In genomic region chr10:99229031-99229684, GRCm38 (mm10) we compare ENCODE assay signal across 8 mouse cellular contexts. TPM values are rescaled to one million over a fixed set of nuclear protein-coding genes. Genes with fewer than 3 reads are reported as not detected.
A peak's percentile ranks its signal among the peaks of the same experiment; 100 is the strongest.
DNase-seq lines count a peak whose midpoint lies in the region; ATAC-seq and TF ChIP-seq lines count a peak whose summit lies in the region.

No protein-coding gene starts in this region.

- DNase-seq in heart, adult 2 months, result peak; percentile 40 to 53
- DNase-seq in kidney, adult 8-10 months, result peak; percentile 38 to 43
- DNase-seq in lung, postnatal 10 days, result peak; percentile 59
- DNase-seq in right cerebral cortex, postnatal 36 days (ENCODE audit: low spot score in 2 of 2), result no peak
- DNase-seq in frontal cortex, postnatal 14 days (ENCODE audit: low spot score in 2 of 2), result no peak
- no peak for DNase-seq in frontal cortex, postnatal 25 days (ENCODE audit: low spot score in 2 of 2)

- no peak overlapping the region for H3K27ac ChIP-seq in forebrain, embryonic 12.5 days
- H3K27ac ChIP-seq in forebrain, embryonic 16.5 days (ENCODE audit: low read length), result no peak overlapping the region
- H3K27ac ChIP-seq in heart, adult 2 months, result peak overlapping the region; percentile 64

- no peak overlapping the region for H3K4me3 ChIP-seq in forebrain, embryonic 12.5 days (replicated peaks)
- H3K4me3 ChIP-seq in forebrain, embryonic 16.5 days (replicated peaks; ENCODE audit: low read length), result no peak overlapping the region
- H3K4me3 ChIP-seq in heart, adult 2 months, result no peak overlapping the region

- TF ChIP-seq POLR2A in heart, adult 2 months (IDR thresholded peaks at IDR 0.05; ENCODE audit: insufficient read depth, low read depth, low read length), result no peak

- peak overlapping the region; percentile 34 for H3K4me2 ChIP-seq in forebrain, embryonic 12.5 days
- no peak overlapping the region for H3K4me2 ChIP-seq in forebrain, embryonic 16.5 days (ENCODE audit: low read length)

- TF ChIP-seq EP300 in heart, adult 2 months (IDR thresholded peaks at IDR 0.05; ENCODE audit: insufficient read depth, low read depth, low read length), result 0 out of 2 replicates have a peak, but pooled peaks have one; percentile 3

- intact Hi-C loops in heart, adult 2 months (cut with DNase I), result loop anchor here (1.0 kb wide), 1 partner anchor 32 kb away; no protein-coding TSS in a partner anchor

- WGBS in forebrain, embryonic 12.5 days, result 19% methylated on average over 16 of the region's 16 CpGs
- 28% methylated on average over 16 of the region's 16 CpGs for WGBS in forebrain, embryonic 16.5 days
- 26% methylated on average over 16 of the region's 16 CpGs for WGBS in heart, adult 2 months

- H3K4me1 ChIP-seq in forebrain, embryonic 12.5 days, result peaks cover 18% of the 10 kb centered on the region
- 0 out of 2 replicates have a peak, but pooled peaks cover 2% of the 10 kb centered on the region for H3K4me1 ChIP-seq in forebrain, embryonic 16.5 days (replicated peaks; ENCODE audit: control insufficient read depth, insufficient read depth, low read length)
- H3K4me1 ChIP-seq in heart, adult 2 months (ENCODE audit: control insufficient read depth, insufficient read depth, low read length), result peaks cover 9% of the 10 kb centered on the region

- ATAC-seq in forebrain, embryonic 12.5 days (ENCODE audit: low FRiP score), result no peak
- ATAC-seq in forebrain, embryonic 16.5 days, result no peak

- H3K9ac ChIP-seq in forebrain, embryonic 12.5 days, result no peak overlapping the region
- no peak overlapping the region for H3K9ac ChIP-seq in forebrain, embryonic 16.5 days (replicated peaks; ENCODE audit: low read depth, low read length)
- H3K9ac ChIP-seq in heart, adult 2 months (ENCODE audit: low read depth, low read length), result no peak overlapping the region

- H3K9me3 ChIP-seq in forebrain, embryonic 12.5 days, result no peaks in the 10 kb centered on the region
- H3K9me3 ChIP-seq in forebrain, embryonic 16.5 days (ENCODE audit: control insufficient read depth, low read length), result no peaks in the 10 kb centered on the region

- H3K79me2 ChIP-seq in heart, adult 2 months (replicated peaks; ENCODE audit: control insufficient read depth, insufficient read depth, low read length), result no peaks in the 10 kb centered on the region

- H3K27me3 ChIP-seq in forebrain, embryonic 12.5 days, result peaks cover 5% of the 10 kb centered on the region; the same call in 1 of the 2 replicates
- H3K27me3 ChIP-seq in forebrain, embryonic 16.5 days (replicated peaks; ENCODE audit: control insufficient read depth, insufficient read depth, low read length), result no peaks in the 10 kb centered on the region
- no peaks in the 10 kb centered on the region for H3K27me3 ChIP-seq in heart, adult 2 months (ENCODE audit: control insufficient read depth, insufficient read depth, low read length)

- H3K36me3 ChIP-seq in forebrain, embryonic 12.5 days (replicated peaks), result no peaks in the 10 kb centered on the region
- H3K36me3 ChIP-seq in forebrain, embryonic 16.5 days (ENCODE audit: control insufficient read depth, insufficient read depth), result no peaks in the 10 kb centered on the region
- H3K36me3 ChIP-seq in heart, adult 2 months (ENCODE audit: control insufficient read depth, insufficient read depth, low read length), result peaks cover 7% of the 10 kb centered on the region; the same call in 1 of the 2 replicates

- TF ChIP-seq CTCF in heart, adult 2 months (IDR thresholded peaks at IDR 0.05), result no peak

RNA-seq across cellular contexts. Expression of gene Dusp6, which starts 33.9 kb away (rescaled TPM):
- polyA plus RNA-seq in forebrain, embryonic 12.5 days (2016; fragmentation: Nextera tagmentation; extraction: Ambion mirVana), result 37.1 and 40.0 TPM in 2 replicates
- 37.0 and 44.1 TPM in 2 replicates for polyA plus RNA-seq in forebrain, embryonic 16.5 days (2015; fragmentation: Nextera tagmentation; extraction: Ambion mirVana)
- total RNA-seq in heart, adult 2 months (2021), result 10 to 100 TPM; 15.8 to 21.4 TPM
- 24.8 and 25.6 TPM in 2 replicates for polyA plus RNA-seq in heart, adult 2 months (2012; rRNA removed)

Comparison
In these comparisons a context has a peak if more than half of its experiments do, and no peak if none do; other contexts are left out.
1. DNase-seq: peak in heart, adult 2 months (2 of 2), kidney, adult 8-10 months (2 of 2) and lung, postnatal 10 days (single experiment); none in right cerebral cortex, postnatal 36 days (0 of 2), frontal cortex, postnatal 14 days (0 of 2) and frontal cortex, postnatal 25 days (0 of 2).